Mouse (Mus musculus): ENCODE measurements around the gene Flnb. TPM values are rescaled to one million over a fixed set of nuclear protein-coding genes. Genes with fewer than 3 reads are reported as not detected.

Gene Flnb
- total RNA-seq, 2 experiments from 2014 or later: 48.6 to 48.8 TPM

DNA sequence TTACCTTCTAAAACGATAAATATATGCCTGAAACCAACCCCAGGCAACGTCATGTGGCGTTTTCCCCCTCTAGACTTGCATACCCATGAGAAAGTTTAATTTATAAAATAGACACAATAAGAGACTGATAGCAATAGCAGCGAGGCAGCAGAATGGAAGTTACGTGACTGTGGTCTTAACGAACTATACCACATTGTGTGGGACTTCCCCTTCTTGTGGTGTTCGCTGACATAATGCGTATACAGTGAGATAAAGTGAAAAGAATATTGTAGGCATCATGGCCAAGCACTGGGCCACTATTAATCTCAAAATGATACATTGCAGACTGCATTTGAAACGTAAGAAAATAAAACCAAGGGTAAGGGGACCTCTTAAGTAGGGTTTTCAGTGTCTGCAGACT is 72.1 kb downstream of the Flnb start:
- DNase-seq (ENCODE audit: low spot score in 2 of 2): no peak

DNA sequence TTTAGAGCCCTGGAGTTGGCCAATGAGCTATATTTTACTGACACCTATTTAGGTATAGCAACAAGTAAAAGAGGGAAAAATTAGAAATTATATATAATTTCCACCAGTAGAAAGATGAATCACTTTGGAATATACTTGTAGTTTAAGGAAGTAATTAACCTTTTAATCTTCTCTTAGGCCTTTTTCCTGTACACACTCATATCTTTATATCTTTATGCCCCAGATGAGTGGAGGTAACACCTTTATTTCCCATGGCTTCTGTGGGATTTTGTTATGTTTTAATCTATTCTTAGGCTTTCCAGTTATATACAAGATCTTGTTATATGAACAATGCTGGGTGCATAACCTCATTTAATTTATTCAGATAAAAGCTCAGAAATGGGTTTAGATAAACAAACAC is 73.6 kb downstream of the Flnb start:
- no peak for DNase-seq (ENCODE audit: low spot score in 2 of 2)

DNA sequence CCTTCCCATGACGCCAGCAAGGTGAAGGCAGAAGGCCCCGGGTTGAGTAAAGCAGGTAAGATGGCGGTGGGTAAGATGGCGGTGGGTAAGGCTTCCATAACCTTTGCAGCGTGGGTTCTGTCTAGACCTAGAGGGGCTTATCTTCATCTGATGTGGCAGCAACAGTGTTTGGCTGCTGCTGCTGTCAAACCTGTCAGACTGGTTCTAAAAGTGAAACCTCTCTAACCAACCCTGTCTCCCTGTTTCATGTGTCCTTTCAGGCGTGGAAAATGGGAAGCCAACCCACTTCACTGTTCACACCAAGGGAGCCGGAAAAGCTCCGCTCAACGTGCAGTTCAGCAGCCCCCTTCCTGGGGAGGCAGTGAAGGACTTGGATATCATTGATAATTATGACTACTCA is 78.4 kb downstream of the Flnb start:
- no peak for DNase-seq (ENCODE audit: low spot score in 2 of 2)

DNA sequence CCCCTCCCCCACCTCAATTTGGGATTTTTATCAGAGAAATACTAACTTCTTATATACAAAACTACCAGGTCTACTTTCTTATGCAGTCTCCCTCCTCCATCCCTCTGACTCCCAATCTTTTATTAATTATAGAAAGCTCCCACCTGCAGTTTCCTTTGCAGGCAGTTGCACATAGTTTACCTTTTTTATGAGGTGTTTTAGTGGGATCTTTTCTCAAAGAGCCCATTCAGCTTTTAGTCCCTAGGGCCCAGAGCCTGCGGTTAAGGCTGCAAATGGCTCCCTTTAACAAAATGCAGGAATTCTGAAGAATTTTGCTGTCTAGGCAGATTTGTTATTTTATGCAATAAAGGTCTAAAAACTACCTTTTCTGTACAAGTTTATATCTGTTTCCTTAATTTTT is 78.9 kb downstream of the Flnb start:
- DNase-seq (ENCODE audit: low spot score in 2 of 2): no peak

DNA sequence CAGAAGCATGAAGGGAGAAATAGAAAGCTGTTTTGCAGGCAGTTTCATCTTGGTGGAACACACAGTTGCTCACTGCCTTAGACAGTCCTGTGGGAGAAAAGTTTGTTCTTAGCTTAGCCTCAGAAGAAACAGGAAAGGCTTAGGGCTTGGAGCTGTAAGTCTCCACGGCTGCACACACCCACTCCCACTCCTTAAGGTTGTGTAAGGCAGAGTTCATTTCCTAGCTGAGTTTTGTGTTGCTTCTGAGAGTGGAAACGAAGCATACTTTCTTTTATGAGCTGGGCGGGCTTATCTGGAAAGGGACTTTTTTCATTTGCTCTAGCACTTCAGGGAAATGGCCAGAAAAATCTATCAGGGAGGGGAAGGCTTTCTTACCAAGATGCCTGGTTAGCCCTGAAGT is 82.2 kb downstream of the Flnb start:
- DNase-seq (ENCODE audit: low spot score in 2 of 2): no peak

DNA sequence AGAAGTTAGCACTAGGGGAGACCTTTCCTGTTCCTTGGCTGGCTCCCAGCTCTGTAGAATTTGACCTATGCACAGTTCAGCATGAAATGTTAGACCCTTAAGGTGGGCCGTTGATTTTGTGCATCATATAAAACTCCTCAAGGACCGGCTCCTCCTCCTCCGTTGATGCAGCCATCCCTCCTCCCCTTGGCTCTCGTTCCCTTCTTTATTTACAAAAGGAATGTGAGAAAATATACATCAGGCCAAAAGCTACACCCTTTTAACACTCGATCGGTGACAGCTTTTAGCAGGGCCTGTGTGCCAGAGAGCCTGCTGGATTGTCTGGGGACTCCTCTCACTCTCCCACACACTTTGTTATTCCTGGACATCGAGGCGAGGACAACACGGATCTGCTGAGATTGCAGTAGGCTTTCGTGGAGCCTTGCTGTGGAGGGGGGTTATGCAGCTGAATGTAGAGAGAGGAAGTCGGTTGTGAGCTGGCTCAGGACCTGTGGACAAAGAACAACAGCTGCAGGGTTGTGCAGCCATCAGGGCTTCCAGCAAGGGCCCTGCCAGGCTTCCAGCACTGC is 82.8 kb downstream of the Flnb start:
- DNase-seq (ENCODE audit: low spot score in 2 of 2): peak in 1 of 2 experiments; percentile 49

DNA sequence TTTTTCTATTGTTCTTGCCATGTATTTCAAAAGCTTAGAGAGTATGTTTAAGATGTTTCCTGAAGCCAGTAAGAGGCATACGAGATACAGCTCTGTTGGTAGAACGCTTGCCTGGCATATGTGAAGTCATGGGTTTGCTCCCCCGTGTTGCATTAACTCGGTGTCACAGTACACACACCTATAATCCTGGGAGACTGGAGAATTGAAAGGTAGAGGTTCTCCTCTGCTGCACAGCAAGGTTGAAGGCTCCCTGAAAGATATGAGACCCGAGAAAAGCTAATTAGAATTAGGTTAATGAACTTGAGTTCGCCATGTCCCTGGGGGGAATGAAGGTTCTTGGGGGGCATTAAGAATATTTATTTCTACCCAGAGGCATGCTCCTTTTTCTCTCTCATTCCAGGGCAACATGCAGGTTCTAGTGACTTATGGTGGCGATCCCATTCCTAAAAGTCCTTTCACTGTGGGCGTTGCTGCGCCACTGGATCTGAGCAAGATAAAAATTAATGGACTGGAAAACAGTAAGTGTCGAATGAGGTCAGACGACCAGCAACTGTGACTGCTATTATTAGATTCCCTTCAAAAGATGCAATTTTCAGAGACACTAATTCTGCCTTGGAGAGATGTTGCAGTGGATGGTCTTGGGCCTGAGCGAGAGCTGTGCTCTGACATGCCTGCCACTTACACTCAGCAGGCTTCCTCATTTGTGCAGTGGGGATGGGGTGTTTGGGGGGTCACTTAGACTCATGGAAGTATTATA is 83.9 kb downstream of the Flnb start:
- DNase-seq (ENCODE audit: low spot score in 2 of 2): no peak

DNA sequence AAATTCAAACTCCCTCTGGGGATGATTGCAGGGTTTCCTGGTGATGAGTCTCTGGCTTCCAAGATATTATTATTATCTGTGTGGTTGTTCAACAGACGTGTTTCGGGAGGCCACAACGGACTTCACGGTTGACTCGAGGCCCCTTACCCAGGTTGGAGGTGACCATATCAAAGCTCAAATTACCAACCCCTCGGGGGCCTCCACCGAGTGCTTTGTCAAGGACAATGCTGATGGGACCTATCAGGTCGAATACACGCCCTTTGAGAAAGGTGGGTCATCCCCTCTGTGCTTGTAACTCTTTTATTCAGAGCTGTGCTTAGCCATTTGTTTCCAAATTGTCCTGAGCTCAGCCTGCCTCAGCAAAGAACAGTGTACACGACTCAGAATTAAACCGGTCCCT is 89.3 kb downstream of the Flnb start:
- DNase-seq (ENCODE audit: low spot score in 2 of 2): no peak

DNA sequence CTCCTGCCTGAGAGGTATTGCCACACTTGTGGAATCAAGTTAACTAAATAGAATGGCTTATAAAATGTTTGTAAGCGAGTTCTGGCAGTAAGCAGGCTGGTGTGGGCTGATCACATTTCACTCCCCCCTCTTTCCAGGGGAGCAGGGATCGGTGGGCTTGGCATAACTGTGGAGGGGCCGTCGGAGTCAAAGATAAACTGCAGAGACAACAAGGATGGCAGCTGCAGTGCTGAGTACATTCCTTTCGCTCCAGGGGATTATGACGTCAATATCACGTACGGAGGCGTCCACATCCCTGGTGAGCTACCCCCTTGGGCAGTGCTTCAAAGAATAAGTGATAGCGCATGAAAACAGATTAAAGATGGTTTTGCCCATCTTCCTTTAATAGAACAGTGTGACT is 91.7 kb downstream of the Flnb start:
- no peak for DNase-seq (ENCODE audit: low spot score in 2 of 2)

DNA sequence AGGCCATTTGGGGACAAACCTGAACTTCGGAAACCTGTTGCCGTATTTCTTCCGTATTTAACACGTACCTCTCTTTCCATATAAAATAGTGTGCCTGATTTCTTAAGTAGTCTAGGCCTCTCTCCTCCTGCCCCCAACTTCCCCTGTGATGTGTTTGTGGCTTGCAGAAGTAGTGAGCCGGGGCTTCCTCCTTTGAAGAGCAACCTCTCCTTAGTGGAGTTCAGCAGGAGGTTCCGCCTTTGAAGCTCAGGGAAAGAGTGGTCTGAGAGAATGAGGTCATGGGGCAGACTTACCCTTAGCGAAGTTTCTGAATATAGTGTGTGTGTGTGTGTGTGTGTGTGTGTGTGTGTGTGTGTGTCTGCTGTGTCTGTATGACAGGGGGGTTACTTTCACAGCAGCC is 96.1 kb downstream of the Flnb start:
- no peak for DNase-seq (ENCODE audit: low spot score in 2 of 2)

DNA sequence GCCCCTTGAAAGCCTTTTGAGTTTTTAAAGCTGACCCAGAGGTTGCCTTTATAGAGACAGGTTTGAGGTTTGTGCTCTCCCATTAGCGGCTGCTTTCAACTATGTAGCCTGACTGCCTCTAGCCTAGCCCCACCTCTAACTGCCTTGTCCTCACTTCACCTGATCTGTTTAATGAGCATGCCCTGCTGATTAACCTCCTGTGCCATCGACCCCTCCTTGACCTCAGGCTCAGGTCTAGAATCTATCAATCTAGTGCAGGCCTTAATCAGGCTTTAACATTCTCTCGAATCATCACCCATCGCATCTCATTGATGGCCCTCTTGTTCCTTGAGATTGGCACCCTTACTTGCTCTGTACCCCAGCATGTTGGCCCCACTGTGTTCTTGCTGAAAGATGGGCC is 96.7 kb downstream of the Flnb start:
- DNase-seq (ENCODE audit: low spot score in 2 of 2): no peak

DNA sequence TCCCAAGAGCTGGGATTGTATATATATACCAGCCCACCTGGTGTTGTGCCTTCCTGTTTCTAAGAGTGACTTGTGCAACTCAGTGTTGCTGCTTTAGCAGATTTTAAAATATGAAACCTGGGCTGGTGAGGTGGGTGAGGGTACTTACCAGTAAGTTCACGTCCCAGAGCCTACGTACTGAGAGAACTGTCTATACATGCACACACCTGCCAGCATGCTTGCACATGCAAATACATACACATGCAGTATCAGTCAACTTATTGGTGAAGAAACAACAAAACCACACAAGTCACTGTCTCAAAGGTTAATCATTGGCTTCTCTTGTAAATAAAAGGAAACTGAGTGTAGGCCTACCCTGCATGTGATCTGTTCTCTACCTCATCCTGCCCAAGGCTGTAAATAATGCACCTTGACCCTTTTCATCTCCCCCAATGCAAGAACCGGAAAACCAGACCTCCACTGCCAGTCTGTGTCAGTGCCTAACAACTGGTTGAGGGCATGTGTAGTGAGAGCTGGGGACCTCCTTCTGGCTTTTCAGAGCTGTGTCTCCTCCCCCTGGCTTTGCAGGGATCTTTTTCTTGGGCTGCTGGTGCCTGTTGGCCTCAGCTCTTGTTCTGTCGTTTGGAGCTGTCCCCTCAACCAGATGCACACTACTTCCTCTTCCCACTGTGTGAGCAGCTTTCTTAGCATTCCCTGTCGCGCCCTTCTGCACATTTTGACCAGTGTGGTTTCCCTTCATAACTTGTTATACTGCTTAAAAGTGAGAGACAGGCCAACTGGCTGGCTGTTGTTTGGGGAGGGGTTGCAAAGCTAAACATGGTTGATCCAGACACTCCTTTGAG is 100.6 kb downstream of the Flnb start:
- DNase-seq (ENCODE audit: low spot score in 2 of 2): no peak

DNA sequence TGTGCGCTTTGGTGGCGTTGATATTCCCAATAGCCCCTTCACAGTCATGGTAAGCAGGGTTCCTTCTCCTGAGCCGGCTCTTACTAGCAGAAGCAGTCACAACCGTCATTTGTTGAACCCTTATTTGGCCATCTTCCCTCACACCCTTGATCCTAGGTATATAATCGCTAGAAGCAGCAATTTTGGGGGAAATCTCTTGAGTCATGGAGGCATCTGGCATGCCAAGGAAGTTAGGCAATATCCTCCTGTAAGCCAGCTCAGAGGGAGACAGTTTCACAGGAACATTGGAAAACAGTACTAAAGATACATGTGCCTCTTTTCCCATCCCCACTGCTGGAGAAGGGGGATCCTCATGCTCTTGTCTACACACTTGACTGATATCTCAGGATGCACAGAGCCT is 101.6 kb downstream of the Flnb start:
- DNase-seq (ENCODE audit: low spot score in 2 of 2): no peak

DNA sequence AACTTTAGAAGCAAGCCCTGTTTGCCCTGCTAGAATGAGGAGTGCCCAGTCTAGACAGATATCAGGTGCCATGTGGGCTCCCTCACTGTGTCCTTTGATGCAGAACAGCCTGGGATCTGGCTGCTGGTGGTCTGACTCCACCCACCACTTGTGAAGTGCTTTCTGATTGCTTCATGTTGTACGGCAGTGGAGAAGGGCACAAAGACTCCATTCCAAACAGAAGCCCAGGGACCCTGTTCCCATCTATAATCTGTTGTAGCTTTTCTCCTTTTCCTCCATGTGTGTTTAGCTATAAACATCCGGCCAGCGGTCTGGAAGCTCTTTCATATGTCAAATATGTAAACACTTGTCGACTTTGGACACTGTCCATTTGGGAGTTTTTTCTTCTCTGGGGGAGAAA is 102.2 kb downstream of the Flnb start:
- DNase-seq (ENCODE audit: low spot score in 2 of 2): no peak

DNA sequence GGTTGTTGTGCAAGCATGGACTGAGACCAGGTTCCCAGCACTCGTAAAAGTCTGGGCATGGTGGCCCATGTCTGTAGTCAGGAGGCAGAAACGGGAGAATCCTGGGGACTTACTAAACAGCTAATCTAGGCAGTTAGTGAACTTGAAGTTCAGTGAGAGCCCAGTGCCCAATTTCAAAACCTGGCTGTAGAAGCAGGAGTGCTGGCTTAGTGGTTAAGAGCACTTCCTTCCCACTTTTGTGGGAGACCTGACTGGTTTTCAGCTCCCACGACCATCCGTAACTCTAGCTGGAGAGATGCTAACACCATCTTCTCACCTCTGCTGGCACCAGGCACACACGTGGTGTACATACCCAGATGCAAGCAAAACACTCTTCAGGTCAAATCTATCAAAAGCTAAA is 103.7 kb downstream of the Flnb start:
- DNase-seq (ENCODE audit: low spot score in 2 of 2): no peak

DNA sequence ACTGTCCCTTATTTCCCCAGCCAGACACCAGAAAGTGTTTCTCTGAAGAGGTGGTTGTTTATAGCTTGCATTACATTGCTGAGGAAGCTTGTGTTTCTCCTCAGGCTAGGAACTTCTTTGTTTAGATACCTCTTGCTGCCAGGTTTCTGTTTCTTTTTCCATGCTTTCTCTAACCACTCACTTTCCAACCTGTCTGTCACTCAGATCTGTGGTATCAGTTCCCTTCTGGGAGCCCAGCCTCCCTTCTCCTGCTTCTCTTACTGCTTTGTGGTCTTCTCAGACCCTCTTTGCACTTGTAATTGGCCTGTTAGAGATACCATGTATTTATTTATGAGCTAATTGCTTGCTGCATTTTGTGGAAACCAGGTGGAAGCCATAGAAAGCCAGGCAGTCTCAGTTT is 105.9 kb downstream of the Flnb start:
- DNase-seq (ENCODE audit: low spot score in 2 of 2): no peak

DNA sequence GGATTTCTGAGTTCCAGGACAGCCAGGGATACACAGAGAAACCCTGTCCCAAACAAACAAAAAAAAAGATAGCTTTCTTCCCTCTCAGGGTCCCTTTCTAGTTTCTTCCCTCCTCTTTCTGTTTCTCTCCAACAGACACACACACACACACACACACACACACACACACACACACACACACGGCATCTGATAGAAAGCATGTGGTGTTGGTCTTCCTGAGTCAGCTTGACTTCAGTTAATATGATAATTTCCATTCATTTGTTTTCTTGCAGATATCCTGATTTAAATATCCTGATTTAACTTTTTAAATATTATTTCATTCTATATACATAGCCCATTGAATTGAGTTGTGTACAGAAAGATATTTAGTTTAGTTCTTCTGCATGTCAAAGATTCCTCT is 110.6 kb downstream of the Flnb start:
- no peak for DNase-seq (ENCODE audit: low spot score in 2 of 2)

DNA sequence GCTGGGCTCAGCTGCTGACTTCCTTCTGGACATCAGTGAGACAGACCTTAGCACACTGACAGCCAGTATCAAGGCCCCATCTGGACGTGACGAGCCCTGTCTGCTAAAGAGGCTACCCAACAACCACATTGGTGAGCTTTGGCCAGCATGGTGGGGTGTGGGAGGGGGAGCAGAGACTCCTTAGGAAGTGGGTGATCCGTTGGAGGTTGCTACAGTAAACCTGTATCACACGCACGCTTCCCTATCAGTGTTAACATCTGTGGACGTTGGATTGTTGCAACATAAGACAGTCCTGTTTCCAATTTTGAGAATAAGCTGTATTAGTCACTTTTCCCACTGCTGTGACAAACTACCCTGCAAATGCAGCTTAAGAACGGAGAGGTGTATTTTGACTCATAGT is 111.3 kb downstream of the Flnb start:
- DNase-seq (ENCODE audit: low spot score in 2 of 2): no peak

DNA sequence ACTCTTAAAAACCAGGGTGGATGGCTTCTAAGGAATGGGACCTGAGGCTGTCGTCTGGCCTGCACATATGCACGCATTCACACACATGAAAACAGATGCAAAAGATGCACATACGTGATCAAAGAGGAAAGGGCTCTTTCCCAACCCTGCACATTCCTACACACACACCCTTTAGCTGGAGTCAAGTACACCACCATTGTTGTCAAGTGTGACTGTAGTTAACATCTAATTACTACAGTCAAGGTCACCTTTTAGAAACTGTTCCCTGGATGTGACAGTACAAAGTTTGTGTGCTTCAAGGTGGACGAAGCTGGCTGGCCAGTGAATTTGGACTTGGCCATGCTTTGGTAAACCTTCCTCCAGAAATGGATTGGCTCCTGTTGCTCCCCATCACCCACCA is 114.4 kb downstream of the Flnb start:
- DNase-seq (ENCODE audit: low spot score in 2 of 2): no peak

DNA sequence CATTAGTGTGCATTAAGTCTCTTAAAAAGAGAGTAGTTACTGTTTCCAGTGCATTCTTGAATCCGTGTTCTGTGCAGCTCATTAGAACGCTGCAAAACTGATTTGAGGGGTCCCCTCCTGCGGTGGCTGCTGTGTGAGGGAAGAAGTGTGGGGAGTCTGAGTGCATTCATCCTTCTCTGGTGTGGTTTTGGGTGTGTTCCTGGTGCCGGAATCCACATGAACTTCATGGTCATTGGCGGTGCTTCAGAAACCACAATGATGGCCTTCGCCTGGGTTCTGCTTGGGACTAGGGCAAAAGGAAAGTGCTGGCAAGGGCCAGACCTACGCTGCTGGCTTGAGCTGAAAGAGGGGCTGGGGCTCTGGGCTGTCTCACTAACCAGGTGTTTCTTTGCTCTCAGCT is 116.4 kb downstream of the Flnb start:
- no peak for DNase-seq (ENCODE audit: low spot score in 2 of 2)

DNA sequence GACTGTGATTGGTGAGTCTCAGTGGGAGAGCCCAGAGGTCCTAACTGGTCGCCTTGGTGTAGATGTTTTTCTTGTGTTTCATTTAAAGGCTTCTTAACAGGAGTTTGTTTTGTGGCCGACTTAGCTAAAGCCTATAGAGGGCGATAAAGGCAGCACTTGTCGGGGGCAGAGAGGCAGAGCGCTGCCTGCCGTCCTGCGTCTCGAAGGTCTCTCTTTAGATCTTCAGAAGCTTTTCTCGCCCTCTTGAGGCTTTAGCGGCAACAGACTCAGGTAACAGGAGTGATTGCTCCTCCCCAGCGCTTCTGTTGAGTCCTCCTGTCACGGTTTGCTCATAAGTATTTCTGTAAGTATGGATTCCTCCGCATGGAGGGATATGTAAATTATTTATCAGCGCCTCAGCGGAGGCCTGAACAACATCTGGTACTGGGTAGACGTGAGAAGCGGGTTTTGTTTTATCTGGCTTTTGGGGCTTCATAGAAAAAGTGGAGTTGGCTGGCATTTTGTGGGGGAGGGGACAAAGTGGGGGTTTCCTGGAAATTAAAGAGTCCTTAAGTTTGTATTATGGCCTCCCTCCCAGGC is 119.4 kb downstream of the Flnb start:
- no peak for DNase-seq (ENCODE audit: low spot score in 2 of 2)

Data from gastrocnemius, postnatal 4 days (tissue).